Mouse (Mus musculus) fibroblast of lung, adult 2 months (primary cell): ENCODE measurements at regions not wholly inside any gene's neighbourhood (a gene's known extent, or its start where the extent isn't known, plus 50 kb on each side); places are given as distances from the start of the nearest gene placed in this dataset.

Source experiments
- DNase-seq: peaks from one replicate; pipeline ENCODE4 v3.0.0-alpha.2; 2011; ENCODE audit warnings: low read depth

GRCm38 (mm10) chr4:142554716-142555115, 315.5 kb upstream of the Kazn start:
- DNase-seq = no peak

GRCm38 (mm10) chr4:142545871-142546270, 306.7 kb upstream of the Kazn start:
- DNase-seq = no peak

GRCm38 (mm10) chr4:142545187-142545586, 306.0 kb upstream of the Kazn start:
- no peak for DNase-seq

- no peak for DNase-seq
These were observed 305.5 kb upstream of the Kazn start for GRCm38 (mm10) chr4:142544736-142545135.

GRCm38 (mm10) chr4:142539200-142539750, 300.1 kb upstream of the Kazn start:
- no peak for DNase-seq

GRCm38 (mm10) chr4:142527080-142527479, 287.9 kb upstream of the Kazn start:
- DNase-seq = no peak

GRCm38 (mm10) chr4:142517478-142518455, 278.6 kb upstream of the Kazn start:
- no peak for DNase-seq

- DNase-seq = no peak
These were observed 275.6 kb upstream of the Kazn start for GRCm38 (mm10) chr4:142514751-142515150.

- DNase-seq = no peak
These were observed 270.2 kb upstream of the Kazn start for GRCm38 (mm10) chr4:142509386-142509785.

- DNase-seq = no peak
These were observed 267.4 kb upstream of the Kazn start for GRCm38 (mm10) chr4:142506383-142507211.

GRCm38 (mm10) chr4:142503761-142504160, 264.6 kb upstream of the Kazn start:
- no peak for DNase-seq

GRCm38 (mm10) chr4:142501177-142501576, 262.0 kb upstream of the Kazn start:
- no peak for DNase-seq

GRCm38 (mm10) chr4:142500541-142500940, 261.3 kb upstream of the Kazn start:
- no peak for DNase-seq

GRCm38 (mm10) chr4:142496605-142497004, 257.4 kb upstream of the Kazn start:
- no peak for DNase-seq

- no peak for DNase-seq
These were observed 253.8 kb upstream of the Kazn start for GRCm38 (mm10) chr4:142492926-142493492.

- no peak for DNase-seq
These were observed 246.7 kb upstream of the Kazn start for GRCm38 (mm10) chr4:142485784-142486423.

GRCm38 (mm10) chr4:142475632-142476031, 236.4 kb upstream of the Kazn start:
- no peak for DNase-seq

GRCm38 (mm10) chr4:142474626-142475025, 235.4 kb upstream of the Kazn start:
- DNase-seq = no peak

GRCm38 (mm10) chr4:142474018-142474417, 234.8 kb upstream of the Kazn start:
- DNase-seq = no peak

GRCm38 (mm10) chr4:142473284-142473683, 234.1 kb upstream of the Kazn start:
- DNase-seq = no peak

- no peak for DNase-seq
These were observed 233.1 kb upstream of the Kazn start for GRCm38 (mm10) chr4:142472332-142472731.

- no peak for DNase-seq
These were observed 231.6 kb upstream of the Kazn start for GRCm38 (mm10) chr4:142470784-142471183.
